Mouse (Mus musculus) frontal cortex, postnatal 36 days (tissue): Measurements from ENCODE around the gene Gm8267.
"Not testable (repeated sequence)": the region's sequence is repeated elsewhere in the genome, so short reads cannot be mapped to it uniquely, and the experiment has no call there.

Source experiments
- DNase-seq, 2 experiments: peaks; one replicate each; pipeline ENCODE4 v3.0.0; 2022; ENCODE audit warnings: low spot score in 2 of 2

Gene Gm8267

DNA sequence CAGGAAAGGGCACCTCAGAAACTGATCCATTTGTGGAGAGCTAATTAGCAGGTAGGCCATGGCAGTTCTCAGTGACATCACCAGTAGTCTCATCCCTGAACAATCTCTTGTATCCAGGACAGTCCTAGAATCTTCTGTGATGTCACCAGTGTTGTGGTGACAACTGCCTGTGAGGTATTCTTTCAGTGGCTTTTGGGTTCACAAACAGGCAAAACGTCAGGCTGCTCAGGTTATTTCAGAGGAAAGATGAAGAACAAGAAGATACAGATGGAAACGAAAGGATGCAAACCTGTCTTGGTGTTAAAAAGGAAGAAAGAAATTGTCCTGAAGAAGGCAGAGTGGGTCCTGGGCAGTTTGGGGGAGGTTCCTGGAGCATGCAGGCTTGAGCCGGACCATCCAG is at the start of gene Gm8267:
Gene Gm8267 (minus strand): TSS at position 101 of the 400 bp plus-strand sequence.
- DNase-seq: no peak

DNA sequence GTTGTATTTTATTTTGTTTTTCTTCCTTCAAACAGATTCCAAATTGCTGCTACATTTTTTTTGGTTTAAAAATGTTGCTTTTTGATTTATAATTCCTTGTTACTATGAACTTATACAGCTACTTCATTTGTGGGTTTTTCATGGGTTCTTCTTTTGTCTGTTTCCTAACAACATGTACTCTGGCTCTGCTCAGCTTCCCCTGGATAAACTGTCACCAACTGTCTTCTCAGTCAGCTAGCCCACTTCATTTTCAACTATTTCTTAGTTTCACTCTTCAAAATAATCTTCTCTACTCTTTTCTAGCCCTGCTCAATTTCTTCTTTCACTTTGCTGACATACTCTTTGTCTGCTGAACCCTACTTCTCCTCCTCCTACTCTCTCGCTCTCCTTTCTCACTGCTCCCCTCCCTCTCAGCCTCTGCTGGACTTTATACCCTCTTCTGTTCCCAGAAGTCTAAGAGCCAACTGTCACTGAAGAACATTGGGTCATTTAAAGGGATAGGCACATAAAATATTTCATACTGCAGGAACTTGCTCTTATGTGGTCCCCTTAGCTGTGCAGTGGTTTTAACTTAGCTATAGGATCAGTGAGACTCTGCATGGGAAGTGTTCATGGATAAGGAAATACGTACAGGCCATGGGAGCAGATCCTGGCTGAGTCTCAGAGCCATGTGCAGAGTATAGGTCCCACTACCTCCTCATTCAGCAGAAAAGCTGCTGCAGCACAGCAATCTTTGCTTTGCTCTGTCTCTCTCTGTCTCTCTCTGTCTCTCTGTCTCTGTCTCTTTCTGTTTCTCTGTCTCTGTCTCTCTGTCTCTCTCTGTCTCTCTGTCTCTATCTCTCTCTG is 39.6 kb upstream of the Gm8267 start:
- not testable (repeated sequence) for DNase-seq

DNA sequence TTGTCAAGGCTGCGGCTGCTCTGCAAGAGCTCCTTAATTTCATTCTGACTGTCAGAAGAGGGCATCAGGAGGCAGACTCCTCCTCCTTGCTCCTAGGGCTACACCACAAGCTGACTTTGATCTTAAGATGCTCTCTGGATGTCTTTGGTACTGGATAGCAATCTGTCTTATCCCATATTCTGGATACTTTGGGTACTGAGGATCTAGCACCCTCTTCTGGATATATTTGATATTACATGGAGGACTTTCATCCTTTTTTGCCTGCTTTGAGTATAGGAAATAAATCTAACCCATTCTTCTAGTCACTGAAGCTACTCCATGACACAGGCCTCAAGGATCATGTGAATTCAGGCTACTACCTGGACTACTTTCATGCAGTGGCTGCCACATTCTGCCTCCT is 7.4 kb downstream of the Gm8267 start:
- DNase-seq: peak in 1 of 2 experiments; percentile 3

DNA sequence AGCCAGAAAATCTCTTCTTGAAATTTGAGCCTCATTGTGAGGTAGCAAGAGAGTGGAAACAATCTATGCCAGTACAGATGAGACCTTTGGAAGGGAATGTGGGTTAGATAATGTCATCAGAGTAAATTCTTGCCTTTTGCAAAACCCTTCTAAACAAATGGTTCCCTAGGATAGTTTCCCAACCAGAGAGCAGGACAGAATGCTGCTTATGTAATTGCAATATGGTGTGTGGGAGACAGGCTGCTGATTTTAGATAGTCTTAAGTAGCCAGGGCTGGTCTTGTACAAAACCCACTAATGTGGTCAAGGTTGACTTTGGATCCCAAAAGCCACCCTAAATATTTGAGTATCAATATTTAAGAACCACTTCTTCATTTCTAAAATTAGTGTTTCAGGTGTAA is 19.4 kb downstream of the Gm8267 start:
- DNase-seq: peak; percentile 3 to 52

DNA sequence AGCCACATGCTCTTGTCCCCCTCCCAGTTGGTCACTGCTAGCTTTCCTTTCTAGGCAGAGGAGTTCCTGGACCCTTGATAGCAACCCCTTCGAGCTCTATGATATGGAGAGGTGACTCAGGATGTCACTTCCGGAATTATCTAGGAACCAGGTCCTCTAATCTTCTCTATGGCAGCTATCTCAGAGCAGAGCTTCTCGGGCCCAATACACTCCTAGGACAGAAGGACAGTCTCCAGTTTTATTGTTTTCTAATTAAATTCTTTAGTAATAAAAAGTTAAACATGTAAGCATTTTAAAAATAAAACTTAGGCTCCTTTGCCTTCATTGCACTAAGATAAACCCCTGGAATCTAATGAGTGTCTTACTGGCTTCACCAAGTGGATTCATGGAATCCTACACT is 43.8 kb downstream of the Gm8267 start, which contains the start of gene Gm8257:
Gene Gm8257 (minus strand): TSS at position 101 of the 400 bp plus-strand sequence.
- not testable (repeated sequence) for DNase-seq
